Mouse (Mus musculus) lung, postnatal 0 days (tissue): ENCODE results near the gene Muc1.

Source experiments
- CTCF ChIP-seq: IDR thresholded peaks from 2 replicates; pipeline ENCODE4 v1.5.1; 2016; ENCODE audit warnings: antibody characterized with exemption, mild to moderate bottlenecking
- EP300 ChIP-seq: IDR thresholded peaks from 2 replicates; pipeline ENCODE4 v1.6.1; 2016; ENCODE audit warnings: antibody characterized with exemption, mild to moderate bottlenecking, control low read depth

GRCm38 (mm10) chr3:89202253-89203141, 26.4 kb upstream of the Muc1 start, which contains the start of gene Gba:
- TF ChIP-seq CTCF: no peak
- peak; percentile 77 for TF ChIP-seq EP300
